Mouse (Mus musculus): Measurements from ENCODE around the gene Upp2.

The Upp2 gene

GRCm38 (mm10) chr2:58699931-58700330, 132.8 kb downstream of the Upp2 start:
- DNase-seq = peak; percentile 86

DNA sequence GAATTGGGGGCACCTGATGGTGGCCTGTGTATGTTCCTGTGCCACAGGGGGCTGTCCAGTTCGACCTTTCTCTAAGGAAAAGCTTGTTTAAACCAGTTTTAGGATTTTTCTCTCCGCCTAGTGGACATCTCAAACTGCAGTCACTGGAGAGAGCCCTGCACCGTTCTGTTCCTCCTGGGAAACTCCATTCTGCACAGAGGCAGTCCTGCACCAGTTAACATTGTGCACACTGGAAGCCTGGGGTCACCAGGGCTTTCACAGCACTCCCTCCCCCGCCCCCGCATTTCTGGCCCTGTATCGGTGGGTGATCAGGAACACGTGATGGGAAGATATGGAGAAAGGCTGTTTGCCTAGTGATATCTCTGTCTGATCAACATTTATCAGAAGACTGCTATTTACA, 133.3 kb downstream of the Upp2 start:
- DNase-seq = no peak

- no peak for DNase-seq
Observed at GRCm38 (mm10) chr2:58701627-58702026, 134.5 kb downstream of the Upp2 start.

DNA sequence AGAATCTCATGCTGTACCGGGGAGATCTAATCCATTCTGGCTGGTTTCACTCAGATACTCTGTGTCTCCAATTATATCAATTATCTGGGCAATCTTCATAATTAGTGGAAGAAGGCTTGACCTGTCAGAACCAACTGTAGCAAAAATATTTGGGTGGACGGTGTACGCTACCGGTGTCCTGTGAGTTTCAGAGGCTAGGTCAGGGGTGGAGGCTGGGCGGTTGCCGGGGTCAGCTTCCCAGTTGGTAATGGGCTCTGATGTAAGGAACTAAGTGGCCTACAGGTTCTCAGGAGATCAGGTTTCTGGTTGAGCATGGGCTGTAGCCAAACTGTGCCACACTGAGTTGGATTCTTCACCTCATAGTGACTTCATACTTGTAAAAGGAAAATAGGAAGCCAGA, 136.1 kb downstream of the Upp2 start:
- DNase-seq = no peak

DNA sequence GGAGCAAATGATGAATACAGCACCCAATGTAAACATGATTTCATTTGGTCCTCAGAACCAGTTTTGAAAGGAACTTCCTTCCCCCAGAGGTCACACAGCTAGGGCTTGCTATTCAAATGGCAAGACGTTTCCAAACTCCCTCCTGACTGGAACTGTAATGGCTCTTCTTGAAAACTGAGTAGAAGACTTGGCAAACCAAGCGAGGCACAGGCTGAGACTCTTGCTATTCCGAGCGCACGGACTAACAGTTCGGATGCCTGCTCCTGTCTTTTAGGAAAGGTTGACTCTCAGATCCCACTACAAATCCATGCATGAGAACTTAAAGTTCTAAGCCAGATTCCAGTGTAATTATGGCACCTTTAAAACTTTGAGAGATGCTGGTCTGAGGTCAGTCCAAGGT, 136.5 kb downstream of the Upp2 start:
- DNase-seq = no peak

GRCm38 (mm10) chr2:58704576-58704975, 137.5 kb downstream of the Upp2 start:
- DNase-seq = no peak

- DNase-seq = no peak
Observed at GRCm38 (mm10) chr2:58707676-58708075, 140.6 kb downstream of the Upp2 start.

GRCm38 (mm10) chr2:58710234-58710633, 143.1 kb downstream of the Upp2 start:
- DNase-seq = no peak

- DNase-seq = no peak
Observed at GRCm38 (mm10) chr2:58711049-58711448, 144.0 kb downstream of the Upp2 start.

GRCm38 (mm10) chr2:58711491-58711890, 144.4 kb downstream of the Upp2 start:
- DNase-seq = no peak

- peak; percentile 76 for DNase-seq
Observed at GRCm38 (mm10) chr2:58711935-58712334, 144.8 kb downstream of the Upp2 start.

- DNase-seq = no peak
Observed at GRCm38 (mm10) chr2:58717898-58718297, 150.8 kb downstream of the Upp2 start.

DNA sequence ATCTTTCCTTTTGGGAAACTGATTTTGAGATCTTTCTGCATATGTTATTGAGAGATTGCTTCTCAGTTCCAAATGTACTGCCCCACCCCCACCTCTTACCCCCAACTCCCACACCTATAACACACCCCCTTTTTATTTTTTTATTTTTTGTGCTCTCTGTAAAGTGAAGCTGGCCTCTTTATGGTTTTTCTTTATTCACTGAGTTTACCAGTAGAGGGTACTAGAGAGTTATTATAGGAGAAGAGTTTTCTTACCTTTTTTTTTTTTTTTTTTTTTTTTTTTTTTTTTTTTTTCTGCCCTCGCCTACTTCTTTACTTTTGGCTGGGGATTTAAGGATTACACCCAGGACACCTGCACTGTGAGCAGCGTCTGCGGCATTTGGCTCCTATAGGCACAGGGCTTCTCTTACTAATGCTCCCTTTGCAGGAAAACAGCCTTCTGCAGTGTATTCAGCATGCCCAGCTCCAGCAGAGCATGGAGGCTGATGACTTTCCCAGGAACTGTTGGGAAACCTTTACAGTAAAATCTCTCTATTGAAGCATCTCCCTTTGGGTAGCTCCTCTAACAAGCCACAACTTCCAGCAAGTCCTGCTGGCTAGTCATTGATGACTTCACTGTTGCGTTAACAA, 170.2 kb downstream of the Upp2 start:
- no peak for DNase-seq

DNA sequence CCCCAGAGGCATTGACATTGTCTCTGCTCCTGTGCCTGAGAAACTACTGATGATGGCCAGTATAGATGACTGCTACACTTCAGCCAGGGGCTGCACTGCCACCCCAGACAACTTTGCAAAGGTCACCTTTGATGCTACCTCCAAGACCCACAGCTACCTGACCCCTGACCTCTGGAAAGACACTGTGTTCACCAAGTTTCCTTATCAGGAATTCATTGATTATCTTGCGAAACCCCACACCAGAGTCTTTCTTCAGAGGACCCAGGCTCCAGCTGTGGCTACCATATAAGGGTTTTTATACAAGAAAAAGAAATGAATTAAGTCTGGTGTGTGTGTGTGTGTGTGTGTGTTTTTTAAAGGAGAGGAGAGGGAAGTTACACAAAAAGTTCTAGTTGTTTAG, 174.1 kb downstream of the Upp2 start:
- DNase-seq = no peak

GRCm38 (mm10) chr2:58742026-58742425, 174.9 kb downstream of the Upp2 start:
- DNase-seq = no peak

DNA sequence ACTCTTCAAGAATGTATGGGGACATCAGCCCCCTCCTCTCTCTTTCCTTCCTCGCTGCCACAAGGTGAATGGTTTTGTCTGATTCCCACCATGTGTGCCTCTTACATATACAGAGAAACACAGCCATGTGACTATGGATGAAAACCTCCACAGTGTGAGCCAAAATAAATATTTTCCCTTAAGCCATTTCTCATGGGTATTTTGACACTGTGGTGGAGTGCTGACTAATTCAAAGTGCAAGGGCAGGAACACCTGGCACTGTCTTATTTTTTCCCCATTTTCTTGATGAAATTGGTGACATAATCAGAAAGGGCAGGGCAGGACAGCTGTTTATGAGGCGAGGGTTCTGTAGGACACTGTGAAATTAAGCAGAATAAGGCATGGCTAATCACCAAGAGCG, 176.3 kb downstream of the Upp2 start:
- DNase-seq = no peak

DNA sequence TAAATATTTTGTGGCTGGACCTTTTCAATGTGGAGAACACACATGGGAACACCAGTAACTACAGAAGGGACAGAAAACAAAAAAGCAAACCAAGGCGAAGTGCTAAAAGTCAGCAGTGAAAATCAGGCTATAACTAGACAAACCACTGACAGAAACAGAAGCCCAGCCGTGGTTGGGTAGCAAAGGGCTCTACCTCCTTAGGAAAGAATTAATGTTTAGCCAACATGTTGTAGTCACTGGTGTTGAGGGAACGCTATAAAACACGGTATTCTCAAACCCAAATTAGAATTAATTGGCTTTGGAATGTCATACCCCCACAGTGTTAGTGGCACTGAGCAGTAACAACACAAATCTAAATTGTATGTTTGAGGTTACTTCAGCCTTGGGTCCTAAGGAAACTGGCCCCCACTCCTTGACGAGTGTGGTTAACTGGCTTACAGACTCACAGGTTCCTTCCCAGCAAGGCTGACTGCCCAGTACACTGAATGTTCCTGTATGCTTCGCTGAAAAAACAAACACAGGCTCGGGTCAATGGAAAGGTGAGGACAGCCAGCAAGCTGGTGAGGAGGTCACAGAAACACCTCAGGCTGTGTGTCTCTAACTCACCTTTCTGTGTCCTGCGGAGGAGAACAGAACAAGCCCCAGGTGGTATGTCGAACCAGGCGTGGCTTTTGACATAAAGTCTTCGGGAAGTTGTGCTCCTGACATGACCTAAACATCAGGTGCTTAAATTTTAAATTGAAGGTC, 180.6 kb downstream of the Upp2 start:
- DNase-seq = no peak

DNA sequence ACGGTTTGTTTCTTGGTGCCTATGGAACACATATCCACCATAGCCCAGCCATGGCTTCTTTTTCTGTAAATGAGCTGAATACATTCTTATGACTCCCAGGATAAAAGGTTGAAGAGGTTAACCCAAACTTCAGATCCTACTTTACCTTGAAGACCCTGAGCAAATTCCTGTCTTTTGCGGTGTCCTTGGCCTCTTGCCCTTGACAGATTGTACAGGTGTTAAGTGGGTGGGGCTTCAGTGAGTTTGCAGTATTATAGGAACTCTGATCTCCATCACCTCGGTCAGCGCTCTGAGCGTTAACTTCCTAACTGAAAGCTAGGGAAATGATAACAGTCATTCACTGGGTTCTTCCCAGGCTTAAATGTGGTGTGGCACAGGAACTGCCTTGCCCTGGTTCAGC, 181.2 kb downstream of the Upp2 start:
- DNase-seq = no peak

- DNase-seq = no peak
Observed at GRCm38 (mm10) chr2:58752891-58753290, 185.8 kb downstream of the Upp2 start.

DNA sequence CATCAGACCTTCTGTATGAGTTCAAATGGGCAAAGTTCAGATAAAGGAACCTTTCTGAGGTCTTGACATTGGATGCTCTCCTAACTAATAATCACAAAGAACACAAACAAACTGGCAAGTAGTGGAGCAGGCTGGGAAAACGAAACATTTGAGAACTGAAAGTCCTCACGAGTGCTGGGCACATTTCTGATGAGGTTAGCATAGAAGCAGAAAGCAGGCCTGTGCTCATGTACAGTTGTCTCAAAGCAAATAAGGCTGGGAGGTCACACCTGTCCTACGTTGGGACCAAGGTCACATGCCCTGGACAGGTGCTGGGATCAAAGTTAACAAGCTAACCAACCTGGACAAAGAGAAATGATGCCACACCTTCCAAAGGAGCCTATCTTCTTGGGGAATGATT, 187.6 kb downstream of the Upp2 start:
- DNase-seq = no peak

DNA sequence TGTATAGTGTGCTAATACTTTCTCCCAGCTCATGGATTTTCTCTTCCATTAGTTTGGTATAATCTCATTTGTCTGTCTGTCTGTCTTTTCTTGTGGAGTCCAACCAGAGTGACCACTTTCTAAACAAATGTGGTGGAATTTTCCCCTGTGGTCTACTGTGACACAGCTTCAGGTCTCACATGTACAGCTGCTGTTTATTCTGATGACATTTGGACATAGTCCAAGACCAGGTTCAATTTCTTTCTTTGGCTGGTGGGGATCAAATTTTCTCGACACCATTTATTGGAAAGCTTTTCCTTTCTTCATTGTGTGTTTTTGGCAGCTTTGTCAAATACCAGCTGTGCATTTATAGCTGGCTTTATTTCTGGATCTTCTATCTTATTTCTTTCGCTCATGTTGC, 191.0 kb downstream of the Upp2 start:
- no peak for DNase-seq

DNA sequence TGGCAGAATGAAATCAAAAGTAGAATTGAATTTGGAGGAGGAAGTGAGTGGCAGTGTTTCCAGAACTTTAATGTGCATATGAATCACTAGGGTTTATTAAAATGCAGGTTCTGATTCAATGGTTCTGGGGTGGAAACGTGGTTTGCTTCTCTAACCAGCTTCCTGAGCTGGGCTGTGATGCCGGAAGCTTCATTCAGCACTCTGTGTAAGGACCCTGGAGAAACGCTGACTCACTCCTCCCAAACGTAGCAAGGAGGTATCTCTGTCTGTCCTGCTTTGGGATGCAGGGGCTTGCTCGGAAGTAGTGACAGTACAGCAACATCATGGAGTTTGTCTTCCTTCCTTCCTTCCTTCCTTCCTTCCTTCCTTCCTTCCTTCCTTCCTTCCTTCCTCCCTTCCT, 192.6 kb downstream of the Upp2 start:
- DNase-seq = no peak

GRCm38 (mm10) chr2:58765141-58765540, 198.0 kb downstream of the Upp2 start:
- no peak for DNase-seq

GRCm38 (mm10) chr2:58773833-58774232, 206.7 kb downstream of the Upp2 start:
- no peak for DNase-seq

- peak; percentile 28 for DNase-seq
Observed at GRCm38 (mm10) chr2:58778986-58779495, 211.9 kb downstream of the Upp2 start.

Measured in lung, postnatal 14 days (tissue).